Mouse (Mus musculus): Measurements from ENCODE around the gene Apof. TPM values are rescaled to one million over a fixed set of nuclear protein-coding genes. Genes with fewer than 3 reads are reported as not detected.

The Apof gene
- total RNA-seq (2012; rRNA removed) (not detected in 2 replicates), polyA plus RNA-seq (2012; ENCODE audit: insufficient read depth in 1 of 2, insufficient read length in 2 of 2, low read depth in 1 of 2, low replicate concordance in 2 of 2, missing spikeins in 1 of 2) (not detected)

GRCm38 (mm10) chr10:128268371-128268770, at the start of gene Apof:
Gene Apof (plus strand): TSS chr10:128268671.
- no peaks in the 10 kb centered on the region; the same call in 1 of the 2 replicates for H3K79me2 ChIP-seq (ENCODE audit: control insufficient read depth, insufficient read depth, low read length, poor library complexity)
- H3K27ac ChIP-seq (ENCODE audit: control insufficient read depth, low read depth, low read length): no peak within 1 kb of the TSS
- H3K4me3 ChIP-seq (ENCODE audit: control insufficient read depth in 1 of 2, insufficient read depth in 1 of 2, low read depth in 2 of 2, low read length in 2 of 2): no peak within 1 kb of the TSS
- H3K4me1 ChIP-seq (ENCODE audit: control insufficient read depth in 1 of 2, insufficient read depth in 2 of 2, low read length in 2 of 2): peaks cover 0 to 9% of the 10 kb centered on the region in 2 experiments; a peak in 2 of 4 replicates
- no peak within 1 kb of the TSS for H3K9ac ChIP-seq (ENCODE audit: control insufficient read depth, low read depth, low read length, poor library complexity, severe bottlenecking)
- peaks cover 0 to 3% of the 10 kb centered on the region in 2 experiments; a peak in 2 of 4 replicates for H3K36me3 ChIP-seq (ENCODE audit: control insufficient read depth in 1 of 2, insufficient read depth in 2 of 2, low read length in 2 of 2)
- H3K9me3 ChIP-seq (replicated peaks; ENCODE audit: insufficient read depth, low read length): no peaks in the 10 kb centered on the region
- DNase-seq (ENCODE audit: low read depth, low spot score): no peak
- TF ChIP-seq MAZ (IDR thresholded peaks at IDR 0.05; ENCODE audit: low read depth, low read length) (no peak), SIN3A (IDR thresholded peaks at IDR 0.05; ENCODE audit: low read length) (no peak), JUND (IDR thresholded peaks at IDR 0.05; ENCODE audit: low read depth, low read length) (no peak), TBP (IDR thresholded peaks at IDR 0.05; ENCODE audit: low read depth, low read length) (no peak), ZNF384 (IDR thresholded peaks at IDR 0.05; ENCODE audit: low read depth, low read length) (no peak), POLR2AphosphoS5 (IDR thresholded peaks at IDR 0.05; ENCODE audit: borderline replicate concordance, low read depth, low read length) (no peak), USF1 (IDR thresholded peaks at IDR 0.05; ENCODE audit: low read depth, low read length) (no peak), ETS1 (IDR thresholded peaks at IDR 0.05; ENCODE audit: low read depth, low read length) (no peak), NRF1 (IDR thresholded peaks at IDR 0.05; ENCODE audit: insufficient read depth, low read depth, low read length, poor library complexity, severe bottlenecking) (no peak), TAL1 (IDR thresholded peaks at IDR 0.05; ENCODE audit: low read length) (no peak), NELFE (IDR thresholded peaks at IDR 0.05; ENCODE audit: low read depth, low read length) (no peak), BHLHE40 (IDR thresholded peaks at IDR 0.05; ENCODE audit: borderline replicate concordance, low read depth, low read length) (no peak), HCFC1 (IDR thresholded peaks at IDR 0.05; ENCODE audit: low read depth, low read length) (no peak), MYC (IDR thresholded peaks at IDR 0.05; ENCODE audit: low read depth, low read length) (no peak)
- H3K27me3 ChIP-seq (ENCODE audit: control insufficient read depth in 1 of 2, insufficient read depth in 2 of 2, low read length in 2 of 2): no peaks in the 10 kb centered on the region

- H3K9me3 ChIP-seq (replicated peaks; ENCODE audit: insufficient read depth, low read length): no peaks in the 10 kb centered on the region
- no peak overlapping the region for H3K9ac ChIP-seq (ENCODE audit: control insufficient read depth, low read depth, low read length, poor library complexity, severe bottlenecking)
- TF ChIP-seq NELFE (IDR thresholded peaks at IDR 0.05; ENCODE audit: low read depth, low read length) (no peak), JUND (IDR thresholded peaks at IDR 0.05; ENCODE audit: low read depth, low read length) (no peak), TCF12 (IDR thresholded peaks at IDR 0.05; ENCODE audit: low read depth, low read length) (no peak), ZNF384 (IDR thresholded peaks at IDR 0.05; ENCODE audit: low read depth, low read length) (peak; percentile 67), MYB (IDR thresholded peaks at IDR 0.05; ENCODE audit: low read depth, low read length) (no peak), GATA1 (IDR thresholded peaks at IDR 0.05; ENCODE audit: low read depth, low read length) (no peak), MAFK (IDR thresholded peaks at IDR 0.05; ENCODE audit: borderline replicate concordance, low read depth, low read length) (no peak), E2F4 (IDR thresholded peaks at IDR 0.05; ENCODE audit: borderline replicate concordance, low read depth, low read length) (no peak), RCOR1 (IDR thresholded peaks at IDR 0.05; ENCODE audit: low read depth, low read length) (no peak), MXI1 (IDR thresholded peaks at IDR 0.05; ENCODE audit: low read depth, low read length) (no peak), SIN3A (IDR thresholded peaks at IDR 0.05; ENCODE audit: low read length) (no peak), CTCF (IDR thresholded peaks at IDR 0.05 in 2 of 3, conservative IDR thresholded peaks at IDR 0.05 in 1 of 3; ENCODE audit: control insufficient read depth in 1 of 3, insufficient read depth in 1 of 3, low read depth in 2 of 3, low read length in 3 of 3, poor library complexity in 1 of 3, severe bottlenecking in 1 of 3) (peak in 2 of 3 experiments; percentile 13 to 16; a peak in 1 of 6 replicates), BHLHE40 (IDR thresholded peaks at IDR 0.05; ENCODE audit: borderline replicate concordance, low read depth, low read length) (no peak), SMC3 (IDR thresholded peaks at IDR 0.05; ENCODE audit: low read depth, low read length) (peak; percentile 9; the same call in 1 of the 2 replicates), POLR2AphosphoS2 (IDR thresholded peaks at IDR 0.05; ENCODE audit: low read length) (no peak), POLR2A (IDR thresholded peaks at IDR 0.05; ENCODE audit: control insufficient read depth in 1 of 2, insufficient read depth in 1 of 2, low read depth in 1 of 2, low read length in 2 of 2, poor library complexity in 1 of 2) (no peak), KAT2A (conservative IDR thresholded peaks at IDR 0.05; ENCODE audit: low read depth, low read length) (no peak), USF1 (IDR thresholded peaks at IDR 0.05; ENCODE audit: low read depth, low read length) (no peak), MEF2A (IDR thresholded peaks at IDR 0.05; ENCODE audit: extremely low read depth, insufficient replicate concordance, low read depth, low read length, poor library complexity, severe bottlenecking) (no peak), ETS1 (IDR thresholded peaks at IDR 0.05; ENCODE audit: low read depth, low read length) (no peak), ZC3H11A (IDR thresholded peaks at IDR 0.05; ENCODE audit: low read depth, low read length) (no peak), CHD2 (IDR thresholded peaks at IDR 0.05; ENCODE audit: low read length) (no peak)
These were observed 46.8 kb upstream of the Apof start for GRCm38 (mm10) chr10:128221533-128222286.

More at GRCm38 (mm10) chr10:128221533-128222286, 46.8 kb upstream of the Apof start:
- Histone ChIP-seq H3K4me1 (ENCODE audit: control insufficient read depth in 1 of 2, insufficient read depth in 2 of 2, low read length in 2 of 2) (peaks cover 4 to 18% of the 10 kb centered on the region in 2 experiments), H3K79me2 (ENCODE audit: control insufficient read depth, insufficient read depth, low read length, poor library complexity) (no peaks in the 10 kb centered on the region), H3K27me3 (ENCODE audit: control insufficient read depth in 1 of 2, insufficient read depth in 2 of 2, low read length in 2 of 2) (no peaks in the 10 kb centered on the region), H3K4me3 (ENCODE audit: control insufficient read depth in 1 of 2, insufficient read depth in 1 of 2, low read depth in 2 of 2, low read length in 2 of 2) (no peak overlapping the region), H3K36me3 (ENCODE audit: control insufficient read depth in 1 of 2, insufficient read depth in 2 of 2, low read length in 2 of 2) (peaks cover 0 to 10% of the 10 kb centered on the region in 2 experiments; a peak in 2 of 4 replicates), H3K27ac (ENCODE audit: control insufficient read depth, low read depth, low read length) (no peak overlapping the region)
- no peak for DNase-seq (ENCODE audit: low read depth, low spot score)

Measured in MEL (cell line).